Mouse (Mus musculus) CH12.LX (cell line): ENCODE data around the gene Serinc5. TPM values are rescaled to one million over a fixed set of nuclear protein-coding genes. Genes with fewer than 3 reads are reported as not detected.

Source experiments
- DNase-seq: peaks from one replicate; pipeline ENCODE4 v3.0.0-alpha.2; 2013; ENCODE audit errors: extremely low read depth
- H3K27ac ChIP-seq: 2 replicates; pipeline ENCODE4 v1.5.1; 2012; ENCODE audit warnings: low read depth, mild to moderate bottlenecking, control low read depth, moderate library complexity; ENCODE audit not compliant: insufficient read depth
- H3K27me3 ChIP-seq: replicated peaks from 2 replicates; pipeline ENCODE3; 2012; ENCODE audit warnings: inconsistent platforms
- H3K36me3 ChIP-seq, 2 experiments: replicated peaks in 1 of 2; 2 replicates each; pipeline versions ENCODE3 to v1.6.1; 2012; ENCODE audit warnings: inconsistent platforms in 1 of 2, low read length in 1 of 2, mild to moderate bottlenecking in 1 of 2, mixed read lengths in 1 of 2, moderate library complexity in 1 of 2; ENCODE audit not compliant: control insufficient read depth in 1 of 2, insufficient read depth in 1 of 2
- H3K4me1 ChIP-seq, 2 experiments: 2 replicates each; pipeline ENCODE4 v1.6.1; 2012; ENCODE audit warnings: inconsistent platforms in 1 of 2, moderate library complexity in 1 of 2; ENCODE audit not compliant: insufficient read depth in 2 of 2, control insufficient read depth in 1 of 2
- H3K4me2 ChIP-seq: 2 replicates; pipeline ENCODE4 v1.6.1; 2012; ENCODE audit warnings: low read depth, mild to moderate bottlenecking, control low read depth; ENCODE audit not compliant: poor library complexity, insufficient read depth, severe bottlenecking
- H3K4me3 ChIP-seq, 3 experiments: fragments of 150-350 bp in 1 of 3; sonication (generic) in 1 of 3; replicated peaks in 1 of 3; 2 replicates each; pipeline versions ENCODE3 to v1.5.1; 2011 to 2012; ENCODE audit warnings: low read depth in 2 of 3, low read length in 2 of 3, mild to moderate bottlenecking in 2 of 3, moderate library complexity in 2 of 3, control low read depth in 1 of 3, improper control_type of control experiment in 1 of 3, inconsistent platforms in 1 of 3, mixed read lengths in 1 of 3; ENCODE audit not compliant: poor library complexity in 1 of 3
- H3K79me2 ChIP-seq: replicated peaks from 2 replicates; pipeline ENCODE4 v1.6.1; 2012; ENCODE audit warnings: mild to moderate bottlenecking, moderate library complexity; ENCODE audit not compliant: control insufficient read depth, poor library complexity, insufficient read depth, severe bottlenecking; ENCODE audit errors: extremely low read depth
- H3K9ac ChIP-seq: 2 replicates; pipeline ENCODE4 v1.6.1; 2012; ENCODE audit warnings: low read depth, mild to moderate bottlenecking, control low read depth, moderate library complexity; ENCODE audit not compliant: insufficient read depth
- H3K9me3 ChIP-seq: replicated peaks from 2 replicates; pipeline ENCODE3; 2012; ENCODE audit warnings: low read length, inconsistent platforms, mixed read lengths
- CHD2 ChIP-seq: IDR thresholded peaks from 2 replicates; pipeline ENCODE4 v1.6.1; 2011; ENCODE audit warnings: low read length, improper control_type of control experiment
- CTCF ChIP-seq, 2 experiments: IDR thresholded peaks in 1 of 2; conservative IDR thresholded peaks in 1 of 2; 2 replicates each; pipeline ENCODE4 v1.5.1; 2011 to 2012; ENCODE audit warnings: low read depth in 2 of 2, low read length in 2 of 2, improper control_type of control experiment in 1 of 2, inconsistent platforms in 1 of 2, mild to moderate bottlenecking in 1 of 2, moderate library complexity in 1 of 2
- GABPA ChIP-seq: IDR thresholded peaks from 2 replicates; pipeline ENCODE4 v1.6.1; 2012; ENCODE audit warnings: low read depth, low read length, improper control_type of control experiment, inconsistent platforms; ENCODE audit not compliant: insufficient replicate concordance
- HCFC1 ChIP-seq: IDR thresholded peaks from 2 replicates; pipeline ENCODE4 v1.6.1; 2012; ENCODE audit warnings: low read depth, mild to moderate bottlenecking, inconsistent platforms, low read length, improper control_type of control experiment
- IRF4 ChIP-seq: IDR thresholded peaks from 2 replicates; pipeline ENCODE4 v1.6.1; 2014; ENCODE audit warnings: low read depth, mild to moderate bottlenecking, inconsistent platforms, low read length, improper control_type of control experiment
- JUND ChIP-seq: conservative IDR thresholded peaks from 2 replicates; pipeline ENCODE4 v1.6.1; 2011; ENCODE audit warnings: low read depth, low read length, improper control_type of control experiment
- MYC ChIP-seq: IDR thresholded peaks from 2 replicates; pipeline ENCODE4 v1.6.1; 2011; ENCODE audit warnings: low read depth, mild to moderate bottlenecking, improper control_type of control experiment, low read length
- PAX5 ChIP-seq: IDR thresholded peaks from 2 replicates; pipeline ENCODE4 v1.6.1; 2012; ENCODE audit warnings: low read length, inconsistent platforms, mixed read lengths
- POLR2AphosphoS2 ChIP-seq: IDR thresholded peaks from 2 replicates; pipeline ENCODE4 v1.6.1; 2011; ENCODE audit warnings: low read depth, low read length, improper control_type of control experiment
- RAD21 ChIP-seq: IDR thresholded peaks from 2 replicates; pipeline ENCODE4 v1.6.1; 2011; ENCODE audit warnings: low read depth, mild to moderate bottlenecking, low read length, improper control_type of control experiment, moderate library complexity
- RCOR1 ChIP-seq: conservative IDR thresholded peaks from 2 replicates; pipeline ENCODE4 v1.6.1; 2012; ENCODE audit warnings: low read depth, mild to moderate bottlenecking, inconsistent platforms, low read length, improper control_type of control experiment
- SMC3 ChIP-seq: IDR thresholded peaks from 2 replicates; pipeline ENCODE4 v1.6.1; 2011; ENCODE audit warnings: low read depth, low read length, improper control_type of control experiment
- USF1 ChIP-seq: IDR thresholded peaks from 2 replicates; pipeline ENCODE4 v1.6.1; 2014; ENCODE audit warnings: low read depth, mild to moderate bottlenecking, inconsistent platforms, low read length, improper control_type of control experiment
- ZC3H11A ChIP-seq: IDR thresholded peaks from 2 replicates; pipeline ENCODE4 v1.6.1; 2012; ENCODE audit warnings: low read depth, mild to moderate bottlenecking, inconsistent platforms, low read length, improper control_type of control experiment
- ZMIZ1 ChIP-seq: IDR thresholded peaks from 2 replicates; pipeline ENCODE4 v1.6.1; 2012; ENCODE audit warnings: low read depth, mild to moderate bottlenecking, inconsistent platforms, low read length, improper control_type of control experiment
- ZNF384 ChIP-seq: IDR thresholded peaks from 2 replicates; pipeline ENCODE4 v1.6.1; 2012; ENCODE audit warnings: low read depth, low read length, improper control_type of control experiment, inconsistent platforms
- dilution Hi-C: fragments of 300-500 bp; cut with MboI; formaldehyde crosslinking; loops from 2 replicates; pipeline ENCODE4 v1.14.3; 2020; ENCODE audit warnings: low sequenced_read_pairs; ENCODE audit not compliant: extremely low pct_unique_long_range_greater_than_20kb, extremely low pct_ligation_motif_present
- in situ Hi-C: fragments of 300-500 bp; cut with MboI; formaldehyde crosslinking; loops from 3 replicates; pipeline ENCODE4 v1.14.3; 2019; ENCODE audit warnings: low sequenced_read_pairs, low pct_ligation_motif_present, low pct_unique_long_range_greater_than_20kb, mixed read lengths
- polyA plus RNA-seq: library from polyadenylated mRNA; unstranded; fragments of >175 nt; gene quantifications from 2 replicates; pipeline ENCODE4 v1.2.1, GENCODE M21; 2012; ENCODE audit warnings: low read depth; ENCODE audit not compliant: insufficient read length
- total RNA-seq, 2 experiments: library from RNA; depleted of rRNA; stranded (reverse); fragments of 300-350 nt in 1 of 2; fragments of >200 nt in 1 of 2; gene quantifications; 2 replicates each; pipeline ENCODE4 v1.2.3; 2012 to 2014

The Serinc5 gene
- total and polyA plus RNA-seq, 3 experiments = 1.9 to 5.2 (median 4.3) TPM

DNA sequence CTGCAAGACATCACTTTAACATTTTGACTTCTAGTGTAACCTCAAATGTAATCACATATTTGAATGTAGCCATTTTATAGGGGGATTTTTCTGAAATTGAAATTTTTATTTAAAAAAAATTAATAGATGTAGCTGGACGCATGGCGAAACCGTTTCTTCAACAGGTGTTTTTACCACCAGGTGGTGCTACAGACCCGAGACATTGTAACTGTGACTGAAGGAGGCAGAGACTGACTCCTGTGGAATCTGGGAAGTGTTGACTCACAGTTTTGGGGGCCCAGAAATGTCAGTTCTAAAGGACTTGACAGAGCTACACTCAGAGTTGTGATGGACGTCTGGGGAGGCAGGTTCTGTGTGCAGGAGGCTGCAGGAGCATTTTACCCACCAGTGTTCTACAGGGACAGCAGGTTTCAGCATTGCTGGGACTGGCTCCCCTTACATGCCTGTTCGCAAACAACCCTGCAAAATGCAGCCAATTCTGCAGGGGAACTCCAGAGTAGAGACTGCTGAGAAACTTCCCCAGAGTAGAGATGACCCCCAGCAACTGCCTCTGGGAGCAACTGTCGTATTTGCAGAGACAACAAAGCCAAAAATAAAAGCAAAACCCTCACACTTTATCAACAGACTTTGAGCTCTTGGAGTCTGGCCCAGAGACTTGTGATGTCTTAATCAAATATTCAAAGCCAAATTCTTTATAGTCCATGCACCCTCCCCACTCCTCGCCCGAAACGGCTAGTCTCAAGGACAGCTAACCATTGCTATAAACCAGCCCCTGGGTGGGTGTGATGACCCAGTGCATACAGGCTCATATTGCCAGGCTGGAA lies 30.5 kb upstream of the Serinc5 start:
- no peak overlapping the region for H3K4me3 ChIP-seq
- H3K4me1 ChIP-seq = peaks cover 7 to 17% of the 10 kb centered on the region in 2 experiments; a peak in 3 of 4 replicates
- H3K36me3 ChIP-seq = no peaks in the 10 kb centered on the region
- DNase-seq = peak; percentile 58
- H3K9me3 ChIP-seq = no peaks in the 10 kb centered on the region
- H3K27me3 ChIP-seq = no peaks in the 10 kb centered on the region
- H3K4me2 ChIP-seq = no peak overlapping the region
- dilution Hi-C loops = no loop called here
- no peak overlapping the region for H3K9ac ChIP-seq
- no peaks in the 10 kb centered on the region for H3K79me2 ChIP-seq
- TF ChIP-seq ZNF384 = peak; percentile 70; the same call in 1 of the 2 replicates
- TF ChIP-seq CHD2 = no peak
- TF ChIP-seq RAD21 = peak; percentile 93
- TF ChIP-seq PAX5 = no peak
- peak; percentile 94 for TF ChIP-seq ZC3H11A
- no peak for TF ChIP-seq GABPA
- peak; percentile 77 for TF ChIP-seq MYC
- peak; percentile 96 for TF ChIP-seq SMC3
- no peak for TF ChIP-seq POLR2AphosphoS2
- peak; percentile 55; the same call in 1 of the 2 replicates for TF ChIP-seq JUND
- peak; percentile 37; the same call in 1 of the 2 replicates for TF ChIP-seq IRF4
- TF ChIP-seq ZMIZ1 = no peak
- TF ChIP-seq RCOR1 = no peak
- no peak for TF ChIP-seq USF1
- TF ChIP-seq CTCF (conservative IDR thresholded peaks at IDR 0.05 in 1 of 2, IDR thresholded peaks at IDR 0.05 in 1 of 2; ENCODE audit: low read depth in 2 of 2, low read length in 2 of 2) = peak; percentile 33 to 91; a peak in 2 of 4 replicates
- in situ Hi-C loops = no loop called here
- H3K27ac ChIP-seq = no peak overlapping the region

- Histone ChIP-seq H3K27me3 (no peaks in the 10 kb centered on the region), H3K9me3 (no peaks in the 10 kb centered on the region), H3K4me1 (peaks cover 0 to 4% of the 10 kb centered on the region in 2 experiments; a peak in 1 of 4 replicates), H3K27ac (no peak overlapping the region), H3K9ac (no peak overlapping the region), H3K36me3 (no peaks in the 10 kb centered on the region), H3K4me3 (no peak overlapping the region), H3K4me2 (no peak overlapping the region), H3K79me2 (no peaks in the 10 kb centered on the region)
- dilution Hi-C loops = no loop called here
- DNase-seq = no peak
- in situ Hi-C loops = no loop called here
- no peak for TF ChIP-seq HCFC1
These were observed 26.7 kb upstream of the Serinc5 start for GRCm38 (mm10) chr13:92584094-92584717.
